Mouse (Mus musculus): ENCODE results near the gene Espn.

The Espn gene

DNA sequence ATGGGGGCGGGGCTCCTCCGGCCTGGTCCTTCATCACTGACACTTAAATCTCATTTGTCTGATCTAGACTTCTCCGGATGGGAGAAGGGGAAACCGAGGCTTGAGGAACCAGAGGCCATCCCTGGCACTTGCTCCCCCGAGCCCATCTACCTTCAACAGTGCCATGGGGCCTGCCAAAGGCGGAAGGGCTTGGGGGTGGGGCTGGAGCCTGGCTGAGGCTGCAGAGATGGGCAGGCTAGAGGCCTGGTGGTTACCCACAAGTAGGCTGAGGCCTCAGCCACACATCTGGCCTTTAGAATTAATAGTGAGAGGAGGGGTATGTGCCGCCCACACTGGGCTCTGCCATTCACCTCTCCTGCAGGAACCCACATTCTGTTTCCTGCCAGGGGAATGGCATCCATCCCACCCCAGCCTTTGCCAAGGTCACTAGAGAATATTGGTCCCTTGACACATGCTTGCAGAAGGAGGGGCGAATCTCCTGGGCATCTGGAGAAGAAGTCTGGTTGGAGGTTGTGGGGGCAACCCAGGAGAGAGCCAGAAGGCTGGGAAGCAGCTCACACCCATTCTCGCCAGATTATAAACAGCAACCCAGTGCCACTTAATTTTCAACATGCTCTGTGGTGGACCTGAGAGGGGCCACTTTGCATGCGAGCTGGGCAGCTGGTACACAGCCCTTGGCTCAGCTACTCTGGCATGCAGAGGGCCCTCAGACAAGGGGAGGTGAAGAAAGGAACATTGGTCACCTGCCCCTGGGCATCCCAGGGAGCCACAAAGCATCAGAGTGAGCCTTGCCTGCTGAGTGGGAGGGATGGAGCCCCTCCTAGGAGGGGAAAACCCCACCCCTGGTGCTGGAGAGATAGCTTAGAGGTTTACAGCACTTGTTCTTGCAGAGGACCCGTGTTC lies 81.4 kb downstream of the Espn start:
- no peak for DNase-seq (ENCODE audit: low spot score)
